Mouse (Mus musculus): ENCODE measurements around the gene Brd7. TPM values are rescaled to one million over a fixed set of nuclear protein-coding genes. Genes with fewer than 3 reads are reported as not detected.

Gene Brd7
- polyA plus RNA-seq, 1 experiment from 2014 or later: 65.1 TPM

- H3K9me3 ChIP-seq: no peaks in the 10 kb centered on the region
- no peak overlapping the region for H3K4me3 ChIP-seq
- 67% methylated on average over 19 of the region's 19 CpGs for WGBS
- no peak overlapping the region for H3K27ac ChIP-seq
- H3K36me3 ChIP-seq: no peaks in the 10 kb centered on the region
- no peak for DNase-seq (ENCODE audit: low spot score)
- H3K27me3 ChIP-seq (ENCODE audit: insufficient read depth, poor library complexity, severe bottlenecking): peaks cover 39% of the 10 kb centered on the region
- H3K4me1 ChIP-seq: peaks cover 7% of the 10 kb centered on the region; the same call in 1 of the 2 replicates
These were observed 15.0 kb upstream of the Brd7 start for GRCm38 (mm10) chr8:88376836-88377582.

DNA sequence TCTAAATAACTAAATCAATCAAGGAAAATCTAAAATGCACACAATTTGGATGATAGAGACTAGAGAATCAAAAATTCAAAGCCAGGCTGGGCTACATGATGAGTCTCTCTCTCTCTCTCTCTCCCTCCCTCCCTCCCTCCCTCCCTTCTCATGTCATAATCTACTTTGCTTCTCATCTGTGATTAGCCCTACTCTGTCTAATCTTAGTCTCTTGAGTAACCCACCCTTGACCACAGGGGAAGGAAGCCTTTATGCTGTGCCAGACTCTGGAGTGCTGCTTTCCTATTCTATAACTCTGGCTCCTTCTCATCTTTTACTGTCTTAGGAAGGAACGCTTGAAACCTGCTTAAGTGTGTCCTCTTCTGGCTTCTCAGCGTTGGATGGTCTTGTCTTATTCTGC lies 9.5 kb upstream of the Brd7 start:
- no peaks in the 10 kb centered on the region for H3K9me3 ChIP-seq
- no peak overlapping the region for H3K4me3 ChIP-seq
- H3K4me1 ChIP-seq: peaks cover 7% of the 10 kb centered on the region
- no peak for DNase-seq (ENCODE audit: low spot score)
- no peak overlapping the region for H3K27ac ChIP-seq
- peaks cover 21% of the 10 kb centered on the region for H3K27me3 ChIP-seq (ENCODE audit: insufficient read depth, poor library complexity, severe bottlenecking)
- H3K36me3 ChIP-seq: no peaks in the 10 kb centered on the region
- 83% methylated on average over 2 of the region's 2 CpGs for WGBS

DNA sequence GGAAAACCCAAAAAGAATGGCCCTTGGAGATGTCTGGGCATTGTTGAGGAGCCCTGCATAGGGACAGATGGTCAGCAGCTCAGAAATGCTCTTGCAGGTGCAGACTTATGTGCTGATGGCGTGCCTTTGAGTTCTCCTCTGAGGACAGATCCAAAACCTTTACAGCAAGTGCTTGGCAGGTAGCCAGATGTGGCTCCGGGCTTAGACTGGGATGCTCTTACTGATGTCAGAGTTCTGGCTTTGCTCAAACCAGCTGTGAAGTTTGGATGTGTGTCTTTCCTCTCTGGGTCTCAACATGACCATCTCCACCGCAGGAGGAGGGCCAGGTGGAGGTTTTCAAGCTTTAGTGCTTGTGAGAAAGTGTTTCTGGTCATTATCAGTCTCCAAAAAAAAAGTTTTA lies 7.8 kb upstream of the Brd7 start:
- peaks cover 13% of the 10 kb centered on the region; the same call in 1 of the 2 replicates for H3K27me3 ChIP-seq (ENCODE audit: insufficient read depth, poor library complexity, severe bottlenecking)
- no peaks in the 10 kb centered on the region for H3K36me3 ChIP-seq
- no peak for DNase-seq (ENCODE audit: low spot score)
- H3K9me3 ChIP-seq: no peaks in the 10 kb centered on the region
- 59% methylated on average over 3 of the region's 3 CpGs for WGBS
- H3K27ac ChIP-seq: no peak overlapping the region
- peaks cover 7% of the 10 kb centered on the region for H3K4me1 ChIP-seq
- H3K4me3 ChIP-seq: no peak overlapping the region

GRCm38 (mm10) chr8:88369221-88369620 lies 7.2 kb upstream of the Brd7 start:
- DNase-seq (ENCODE audit: low spot score): no peak
- H3K27me3 ChIP-seq (ENCODE audit: insufficient read depth, poor library complexity, severe bottlenecking): peaks cover 13% of the 10 kb centered on the region; the same call in 1 of the 2 replicates
- H3K36me3 ChIP-seq: no peaks in the 10 kb centered on the region
- H3K9me3 ChIP-seq: no peaks in the 10 kb centered on the region
- H3K4me3 ChIP-seq: no peak overlapping the region
- no peak overlapping the region for H3K27ac ChIP-seq
- 19% methylated on average over 6 of the region's 6 CpGs for WGBS
- H3K4me1 ChIP-seq: peaks cover 7% of the 10 kb centered on the region

DNA sequence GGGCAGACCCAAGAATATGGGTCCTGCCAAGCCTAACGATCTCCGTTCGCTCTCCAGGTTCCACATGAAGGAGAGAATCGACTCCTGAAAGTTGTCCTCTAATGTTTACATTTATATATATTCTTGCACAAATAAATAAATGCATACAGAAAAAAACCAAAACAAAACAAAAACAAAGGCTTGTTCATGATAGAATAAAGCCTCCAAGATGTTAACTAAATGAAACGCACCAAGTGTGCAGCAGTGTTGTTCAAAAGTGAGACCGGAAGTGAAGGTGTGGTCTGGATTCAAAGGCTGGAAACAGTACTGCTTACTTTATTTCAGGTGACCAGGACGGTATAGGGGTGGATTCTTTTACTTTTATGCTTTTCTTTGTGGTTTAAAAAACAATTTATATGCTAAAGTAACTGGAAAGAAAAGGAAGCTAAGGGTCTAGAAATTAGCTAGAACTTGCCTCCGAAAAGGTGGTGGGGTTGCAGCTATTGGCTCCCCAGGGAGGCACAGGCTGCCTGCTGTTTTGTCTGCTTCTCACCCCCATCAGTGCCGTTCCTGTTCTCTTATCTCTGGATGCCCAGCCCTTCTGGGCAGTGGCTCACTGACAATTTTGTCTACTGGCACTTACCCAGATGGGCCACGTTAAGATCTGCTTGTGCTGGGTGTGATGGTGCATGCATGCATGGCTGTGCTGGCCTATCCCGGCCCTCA lies 604 bp upstream of the Brd7 start:
- Histone ChIP-seq H3K27me3 (ENCODE audit: insufficient read depth, poor library complexity, severe bottlenecking) (no peaks in the 10 kb centered on the region), H3K27ac (peak overlapping the region; percentile 98; the same call in 1 of the 2 replicates), H3K4me1 (peaks cover 24% of the 10 kb centered on the region), H3K9me3 (no peaks in the 10 kb centered on the region), H3K4me3 (peak overlapping the region; percentile 99), H3K36me3 (peaks cover 20% of the 10 kb centered on the region)
- no peak for DNase-seq (ENCODE audit: low spot score)
- WGBS: 27% methylated on average over 11 of the region's 11 CpGs

DNA sequence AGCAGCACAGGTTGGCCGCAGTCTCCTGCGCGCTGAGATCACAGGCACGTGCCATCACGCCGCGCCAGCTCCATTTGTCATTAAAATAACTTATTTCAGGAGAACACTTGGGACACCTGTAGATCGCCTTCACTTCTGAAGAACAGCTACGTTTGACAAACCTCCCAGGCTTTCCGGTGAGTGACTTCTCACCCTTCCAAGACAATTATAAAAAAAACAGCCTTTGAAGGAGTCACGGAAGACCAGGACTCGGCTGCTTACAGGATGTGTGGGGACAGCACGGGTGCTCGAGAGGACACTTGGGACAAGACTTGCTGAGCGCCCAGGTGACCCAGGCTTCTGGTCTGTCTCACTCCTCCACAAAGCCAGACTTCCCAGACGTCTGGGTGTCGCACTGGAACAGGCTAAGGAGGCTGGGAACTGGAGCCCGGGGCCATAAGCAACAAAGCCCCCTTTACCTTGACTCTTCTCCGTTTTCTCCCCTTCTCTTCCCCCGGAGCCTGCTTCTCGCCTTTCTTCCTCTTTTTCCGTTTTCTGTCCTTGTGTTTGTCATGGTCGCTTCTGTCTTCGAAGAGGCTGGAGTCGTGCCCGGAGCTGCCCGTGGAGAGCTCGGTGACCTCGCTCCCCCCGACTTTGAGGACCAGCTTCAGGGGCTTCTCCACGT lies 818 bp downstream of the Brd7 start:
- WGBS: 3% methylated on average over 31 of the region's 31 CpGs
- peak; percentile 83 for DNase-seq (ENCODE audit: low spot score)

DNA sequence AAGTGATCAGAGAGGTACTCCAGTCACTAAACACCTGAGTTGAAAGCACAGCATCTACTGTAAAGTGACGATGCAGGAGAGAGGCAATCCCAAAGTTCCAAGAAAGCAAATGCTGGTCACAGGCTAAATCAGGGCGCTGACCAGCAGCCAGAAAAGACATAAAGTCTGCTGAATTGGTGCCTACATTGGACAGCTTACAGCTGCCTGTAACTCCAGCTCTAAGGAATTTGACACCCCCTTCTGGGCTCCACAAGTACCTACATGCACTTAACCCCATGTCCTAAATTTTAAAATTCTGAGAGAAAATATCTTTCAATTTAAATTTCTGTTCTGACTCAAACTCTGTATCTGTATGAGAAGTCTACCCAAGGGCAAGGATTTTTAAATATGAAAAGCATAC lies 2.0 kb downstream of the Brd7 start:
- DNase-seq (ENCODE audit: low spot score): no peak
- H3K27ac ChIP-seq: no peak overlapping the region
- H3K27me3 ChIP-seq (ENCODE audit: insufficient read depth, poor library complexity, severe bottlenecking): no peaks in the 10 kb centered on the region
- H3K4me3 ChIP-seq: peak overlapping the region; percentile 99; the same call in 1 of the 2 replicates
- WGBS: 90% methylated on average over 2 of the region's 2 CpGs
- H3K9me3 ChIP-seq: no peaks in the 10 kb centered on the region
- H3K4me1 ChIP-seq: peaks cover 24% of the 10 kb centered on the region
- peaks cover 47% of the 10 kb centered on the region for H3K36me3 ChIP-seq

More for the DNA sequence above, 818 bp downstream of the Brd7 start:
- peaks cover 35% of the 10 kb centered on the region for H3K36me3 ChIP-seq
- H3K27me3 ChIP-seq (ENCODE audit: insufficient read depth, poor library complexity, severe bottlenecking): no peaks in the 10 kb centered on the region
- H3K9me3 ChIP-seq: no peaks in the 10 kb centered on the region
- H3K4me3 ChIP-seq: peak overlapping the region; percentile 99
- peaks cover 24% of the 10 kb centered on the region for H3K4me1 ChIP-seq
- peak overlapping the region; percentile 98 for H3K27ac ChIP-seq

- Histone ChIP-seq H3K9me3 (no peaks in the 10 kb centered on the region), H3K27me3 (ENCODE audit: insufficient read depth, poor library complexity, severe bottlenecking) (no peaks in the 10 kb centered on the region), H3K4me3 (no peak overlapping the region), H3K27ac (no peak overlapping the region), H3K36me3 (peaks cover 67% of the 10 kb centered on the region), H3K4me1 (peaks cover 21% of the 10 kb centered on the region)
- 90% methylated on average over 5 of the region's 5 CpGs for WGBS
- DNase-seq (ENCODE audit: low spot score): no peak
These were observed 4.0 kb downstream of the Brd7 start for GRCm38 (mm10) chr8:88357946-88358345.

- H3K36me3 ChIP-seq: peaks cover 72% of the 10 kb centered on the region
- WGBS: 84% methylated on average over 5 of the region's 5 CpGs
- no peak overlapping the region for H3K4me3 ChIP-seq
- peaks cover 18% of the 10 kb centered on the region for H3K4me1 ChIP-seq
- no peaks in the 10 kb centered on the region for H3K9me3 ChIP-seq
- H3K27ac ChIP-seq: no peak overlapping the region
- no peak for DNase-seq (ENCODE audit: low spot score)
- H3K27me3 ChIP-seq (ENCODE audit: insufficient read depth, poor library complexity, severe bottlenecking): no peaks in the 10 kb centered on the region
These were observed 4.6 kb downstream of the Brd7 start for GRCm38 (mm10) chr8:88357226-88357933.

DNA sequence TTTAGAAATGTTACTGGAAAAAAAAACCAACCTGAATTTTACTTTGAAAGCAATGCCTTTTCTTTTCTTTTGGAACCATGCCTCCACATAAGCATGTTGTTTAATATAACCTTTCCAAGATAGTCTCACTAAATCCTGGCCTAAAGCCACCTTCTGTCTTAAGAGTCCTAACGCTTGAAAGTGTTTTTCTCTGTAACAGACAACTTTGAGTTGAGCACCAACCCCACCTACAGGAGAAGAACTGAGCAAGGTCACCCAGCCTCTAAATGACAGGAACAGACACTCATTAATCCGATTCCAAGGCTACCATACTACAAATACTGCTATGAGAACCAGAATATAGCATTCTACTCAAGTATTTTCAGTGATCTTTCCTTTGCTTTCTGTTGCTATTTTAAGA lies 12.9 kb downstream of the Brd7 start:
- Histone ChIP-seq H3K4me1 (no peaks in the 10 kb centered on the region), H3K27ac (no peak overlapping the region), H3K36me3 (peaks cover 92% of the 10 kb centered on the region), H3K4me3 (no peak overlapping the region), H3K27me3 (ENCODE audit: insufficient read depth, poor library complexity, severe bottlenecking) (no peaks in the 10 kb centered on the region), H3K9me3 (no peaks in the 10 kb centered on the region)
- DNase-seq (ENCODE audit: low spot score): no peak
- 84% methylated on average over 2 of the region's 2 CpGs for WGBS

DNA sequence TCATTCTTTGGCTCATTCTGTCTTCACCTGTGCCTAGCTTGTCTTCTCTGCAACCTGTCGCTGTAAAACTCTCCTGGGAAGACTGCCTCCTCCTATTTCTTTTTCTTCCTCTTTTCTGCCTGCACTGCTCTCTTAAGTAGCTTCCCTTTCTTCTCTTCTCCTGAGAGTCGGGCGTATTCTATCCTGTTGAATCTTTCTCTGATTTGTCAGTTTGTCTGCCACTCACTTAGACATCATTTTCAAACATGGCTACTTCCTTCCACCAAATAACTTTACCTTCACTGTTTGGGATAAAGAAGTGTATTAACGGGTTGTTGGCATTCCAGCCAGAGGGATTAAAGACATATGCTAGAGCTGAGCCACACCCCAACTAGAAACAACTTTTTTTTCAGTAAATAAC lies 20.0 kb downstream of the Brd7 start:
- DNase-seq (ENCODE audit: low spot score): no peak
- H3K27me3 ChIP-seq (ENCODE audit: insufficient read depth, poor library complexity, severe bottlenecking): no peaks in the 10 kb centered on the region
- H3K9me3 ChIP-seq: no peaks in the 10 kb centered on the region
- 89% methylated on average over 4 of the region's 4 CpGs for WGBS
- H3K27ac ChIP-seq: no peak overlapping the region
- peaks cover 7% of the 10 kb centered on the region; the same call in 1 of the 2 replicates for H3K4me1 ChIP-seq
- no peak overlapping the region for H3K4me3 ChIP-seq
- peaks cover 94% of the 10 kb centered on the region for H3K36me3 ChIP-seq

DNA sequence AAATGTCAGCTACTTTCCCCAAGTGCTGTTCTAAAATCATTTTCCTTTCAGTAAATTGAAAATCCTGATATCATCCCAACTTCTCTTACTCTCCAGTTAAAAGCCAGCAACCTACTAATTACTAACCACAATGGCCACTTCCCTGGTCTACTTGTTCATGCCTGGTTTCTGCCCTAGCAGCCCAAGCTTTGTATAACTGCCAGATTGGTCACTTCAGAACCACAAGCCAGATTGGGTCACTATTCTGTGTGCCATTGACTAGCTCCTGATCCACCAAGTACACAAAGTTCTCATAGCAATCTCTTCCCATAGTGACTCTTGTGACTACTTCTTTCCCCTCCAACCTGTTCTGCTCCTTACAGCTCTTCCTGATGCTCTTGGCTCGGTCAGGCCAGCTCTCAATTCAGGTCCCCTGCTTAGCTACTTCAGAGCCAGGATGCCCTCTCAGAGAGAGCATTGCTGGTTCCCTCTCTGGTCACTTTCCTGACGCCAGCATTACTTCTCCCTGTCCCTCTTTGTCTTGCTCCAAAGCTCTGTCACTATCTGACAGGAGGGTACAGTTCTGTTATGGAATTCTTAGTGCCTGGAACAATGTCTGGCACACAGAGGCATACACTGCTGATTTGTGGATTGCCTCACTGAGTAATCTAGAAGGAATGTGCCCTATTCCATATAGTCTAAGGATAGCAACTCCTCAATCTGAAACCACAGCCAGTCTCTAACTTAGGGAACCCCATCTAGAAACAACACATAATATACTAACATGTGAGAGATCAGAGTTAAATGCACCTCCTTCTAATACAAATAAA lies 21.9 kb downstream of the Brd7 start:
- DNase-seq (ENCODE audit: low spot score): no peak
- WGBS: 53% methylated on average over 2 of the region's 2 CpGs
- H3K4me3 ChIP-seq: no peak overlapping the region
- H3K36me3 ChIP-seq: peaks cover 95% of the 10 kb centered on the region
- H3K9me3 ChIP-seq: no peaks in the 10 kb centered on the region
- H3K27ac ChIP-seq: peak overlapping the region; percentile 75
- no peaks in the 10 kb centered on the region for H3K27me3 ChIP-seq (ENCODE audit: insufficient read depth, poor library complexity, severe bottlenecking)
- peaks cover 7% of the 10 kb centered on the region; the same call in 1 of the 2 replicates for H3K4me1 ChIP-seq

Measured in heart, embryonic 10.5 days (tissue).